Mouse (Mus musculus) bone marrow, adult 2 months (tissue): ENCODE data around the gene Duoxa2. TPM values are rescaled to one million over a fixed set of nuclear protein-coding genes. Genes with fewer than 3 reads are reported as not detected.

ENCODE experiments used
- H3K27ac ChIP-seq: fragments of 200-500 bp; 2 replicates; pipeline ENCODE4 v1.5.1; 2012; ENCODE audit warnings: low read depth, mild to moderate bottlenecking, control low read depth, inconsistent platforms, low read length; ENCODE audit not compliant: control insufficient read depth, poor library complexity, insufficient read depth
- H3K4me1 ChIP-seq: fragments of 200-500 bp; 2 replicates; pipeline ENCODE4 v1.6.1; 2011; ENCODE audit warnings: low read length; ENCODE audit not compliant: control insufficient read depth, insufficient read depth
- H3K4me3 ChIP-seq: fragments of 200-500 bp; replicated peaks from 2 replicates; pipeline ENCODE3; 2011; ENCODE audit warnings: mild to moderate bottlenecking, low read depth, low read length, control low read depth; ENCODE audit not compliant: control insufficient read depth
- CTCF ChIP-seq: fragments of 200-500 bp; IDR thresholded peaks from 2 replicates; pipeline ENCODE4 v1.5.1; 2011; ENCODE audit warnings: low read length, control low read depth; ENCODE audit not compliant: control insufficient read depth, insufficient read depth
- POLR2A ChIP-seq: fragments of 200-500 bp; IDR thresholded peaks from 2 replicates; pipeline ENCODE4 v1.6.1; 2011; ENCODE audit warnings: low read depth, mild to moderate bottlenecking, control low read depth, low read length, borderline replicate concordance; ENCODE audit not compliant: control insufficient read depth
- WGBS: fragments of 180-500 bp; shearing (Covaris S2); methylation state at CpG from one replicate; pipeline ENCODE4 v1.1.7; 2018; 5-methylcytosine and 5-hydroxymethylcytosine counted together
- polyA plus RNA-seq: library from polyadenylated mRNA; stranded (reverse); fragments of >200 nt; gene quantifications from 2 replicates; pipeline ENCODE4 v1.2.4, GENCODE M21; 2011; ENCODE audit warnings: low replicate concordance; ENCODE audit not compliant: missing spikeins, insufficient read depth, insufficient read length

Gene Duoxa2
- polyA plus RNA-seq, result not detected in 2 replicates

- Histone ChIP-seq H3K27ac (no peak within 1 kb of the TSS), H3K4me3 (no peak within 1 kb of the TSS), H3K4me1 (peaks cover 5% of the 10 kb centered on the region)
- no peak for TF ChIP-seq POLR2A
- TF ChIP-seq CTCF, result no peak
- WGBS, result 4% methylated on average over 43 of the region's 43 CpGs
Measured at GRCm38 (mm10) chr2:122298596-122299490, at the start of gene Duoxa2. TSS of gene Duoxa2 (plus strand) at chr2:122298900.

- 93% methylated on average over 5 of the region's 5 CpGs for WGBS
- H3K27ac ChIP-seq, result no peak overlapping the region
- TF ChIP-seq POLR2A (no peak), CTCF (no peak)
- H3K4me3 ChIP-seq, result no peak overlapping the region
- no peaks in the 10 kb centered on the region for H3K4me1 ChIP-seq
Measured at GRCm38 (mm10) chr2:122255997-122256396, 42.7 kb upstream of the Duoxa2 start.

DNA sequence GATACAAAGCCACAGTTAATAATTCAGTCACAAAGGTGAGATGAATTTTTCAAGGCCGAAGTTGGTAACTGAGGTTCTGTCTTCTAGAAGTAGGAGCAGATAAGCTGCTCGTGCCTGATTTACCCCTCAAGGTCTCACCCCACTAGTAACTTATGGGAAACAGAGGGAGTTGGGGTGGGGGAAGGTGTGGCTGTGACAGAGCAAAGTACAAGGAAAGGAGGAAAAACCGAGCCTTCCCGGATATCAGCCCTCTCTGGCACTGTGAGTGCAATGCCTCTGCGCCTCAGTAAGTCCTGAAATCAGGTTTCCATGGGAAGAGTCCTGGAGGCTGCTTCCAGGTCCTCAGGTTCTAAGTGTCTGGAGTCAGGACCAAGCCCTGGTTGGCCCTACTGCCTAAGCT lies 38.0 kb upstream of the Duoxa2 start:
- 90% methylated on average over 5 of the region's 5 CpGs for WGBS
- H3K4me3 ChIP-seq, result no peak overlapping the region
- TF ChIP-seq POLR2A, result no peak
- TF ChIP-seq CTCF, result no peak
- no peaks in the 10 kb centered on the region for H3K4me1 ChIP-seq
- H3K27ac ChIP-seq, result no peak overlapping the region

GRCm38 (mm10) chr2:122264690-122265089 lies 34.0 kb upstream of the Duoxa2 start:
- no peak for TF ChIP-seq CTCF
- no peak for TF ChIP-seq POLR2A
- Histone ChIP-seq H3K4me3 (no peak overlapping the region), H3K27ac (no peak overlapping the region), H3K4me1 (no peaks in the 10 kb centered on the region)
- 87% methylated on average over 3 of the region's 3 CpGs for WGBS

DNA sequence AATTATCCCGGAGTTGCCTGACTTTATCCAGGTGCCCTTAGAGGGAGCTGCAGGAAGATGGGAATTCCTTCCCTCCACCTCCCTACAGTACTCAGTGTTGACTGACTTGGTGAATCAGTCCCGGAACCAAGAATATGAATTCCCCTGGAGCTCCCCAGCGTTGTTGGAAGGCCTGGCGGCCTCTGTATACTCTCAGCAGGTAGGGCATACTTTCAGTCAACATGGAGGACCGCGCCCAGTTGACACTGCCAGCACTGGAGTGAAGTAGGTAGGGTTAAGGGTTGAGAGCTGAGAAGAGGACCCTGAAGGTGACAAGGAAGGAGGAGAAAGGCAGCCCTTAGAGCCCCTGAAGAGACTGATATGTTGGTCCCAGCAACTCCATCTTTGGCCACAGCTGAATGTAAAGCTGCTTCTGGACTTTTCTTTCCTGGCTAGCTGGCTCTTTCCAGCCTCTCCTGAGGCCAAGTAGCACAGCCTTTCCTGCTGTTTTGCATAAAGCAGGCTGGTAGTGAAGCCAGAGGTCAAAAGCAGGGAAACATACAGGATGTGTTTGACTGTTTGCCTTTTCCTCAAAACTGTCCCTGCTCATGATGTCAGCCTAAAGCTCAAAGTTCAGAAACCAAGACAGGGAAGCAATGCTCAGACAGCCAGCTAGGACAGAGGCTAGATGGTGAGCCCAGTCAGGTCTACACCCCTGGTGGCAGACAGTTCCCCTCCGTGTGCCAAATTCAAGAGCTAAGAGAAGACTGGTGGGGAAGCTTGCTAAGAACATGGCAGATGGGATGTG lies 32.1 kb upstream of the Duoxa2 start:
- TF ChIP-seq POLR2A, result no peak
- no peak for TF ChIP-seq CTCF
- no peak overlapping the region for H3K27ac ChIP-seq
- H3K4me3 ChIP-seq, result no peak overlapping the region
- no peaks in the 10 kb centered on the region for H3K4me1 ChIP-seq
- 83% methylated on average over 7 of the region's 7 CpGs for WGBS

GRCm38 (mm10) chr2:122278769-122279168 lies 19.9 kb upstream of the Duoxa2 start:
- Histone ChIP-seq H3K4me3 (no peak overlapping the region), H3K4me1 (no peaks in the 10 kb centered on the region), H3K27ac (no peak overlapping the region)
- no peak for TF ChIP-seq CTCF
- 81% methylated on average over 3 of the region's 3 CpGs for WGBS

DNA sequence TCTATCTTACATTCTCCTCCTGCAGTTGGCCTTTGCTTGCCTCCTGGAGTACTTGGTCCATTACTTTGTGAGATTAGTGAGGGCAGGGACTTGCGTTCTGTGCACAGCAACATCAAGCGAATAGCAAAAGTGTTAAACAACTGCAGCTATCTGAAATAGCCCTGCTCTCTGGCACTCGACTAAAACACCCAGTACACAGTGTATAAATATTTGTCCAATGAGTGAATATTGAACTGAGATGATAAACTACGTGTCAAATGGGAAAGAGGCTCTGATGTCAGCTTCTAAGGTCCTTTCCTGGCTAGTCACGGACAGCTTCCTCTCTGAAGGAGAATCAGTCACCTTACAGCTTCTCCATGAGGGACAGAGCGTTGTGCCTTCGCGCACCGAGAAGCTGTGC lies 14.6 kb upstream of the Duoxa2 start:
- Histone ChIP-seq H3K27ac (no peak overlapping the region), H3K4me3 (no peak overlapping the region), H3K4me1 (no peaks in the 10 kb centered on the region; the same call in 1 of the 2 replicates)
- 80% methylated on average over 9 of the region's 9 CpGs for whole genome bisulfite sequencing
- TF ChIP-seq CTCF (no peak), POLR2A (no peak)

- 60% methylated on average over 7 of the region's 7 CpGs for WGBS
Measured at GRCm38 (mm10) chr2:122286137-122286536, 12.6 kb upstream of the Duoxa2 start.

More at GRCm38 (mm10) chr2:122286137-122286536, 12.6 kb upstream of the Duoxa2 start:
- no peak for TF ChIP-seq CTCF
- TF ChIP-seq POLR2A, result no peak
- Histone ChIP-seq H3K4me1 (no peaks in the 10 kb centered on the region; the same call in 1 of the 2 replicates), H3K27ac (no peak overlapping the region), H3K4me3 (no peak overlapping the region)
